Mouse (Mus musculus) cerebellum, adult 2 months (tissue): ENCODE measurements around the gene Snx21.

Experiments
- CTCF ChIP-seq: fragments of 200-500 bp; IDR thresholded peaks from 2 replicates; pipeline ENCODE4 v1.5.1; 2011; ENCODE audit warnings: low read depth, mild to moderate bottlenecking, control low read depth, low read length, moderate library complexity, borderline replicate concordance; ENCODE audit not compliant: insufficient read depth
- POLR2A ChIP-seq: fragments of 200-500 bp; IDR thresholded peaks from 2 replicates; pipeline ENCODE4 v1.6.1; 2011; ENCODE audit warnings: low read length, control low read depth, borderline replicate concordance; ENCODE audit not compliant: insufficient read depth

- TF ChIP-seq POLR2A (no peak), CTCF (no peak)
Measured at GRCm38 (mm10) chr2:164831029-164831428, 45.4 kb downstream of the Snx21 start.
